Mouse (Mus musculus) spleen, adult 2 months (tissue): ENCODE measurements at regions not wholly inside any gene's neighbourhood (a gene's known extent, or its start where the extent isn't known, plus 50 kb on each side); places are given as distances from the start of the nearest gene placed in this dataset.

Source experiments
- CTCF ChIP-seq: fragments of 200-500 bp; IDR thresholded peaks from 2 replicates; pipeline ENCODE4 v1.5.1; 2011; ENCODE audit warnings: mild to moderate bottlenecking, inconsistent platforms; ENCODE audit not compliant: insufficient read depth, insufficient read length, insufficient replicate concordance; ENCODE audit errors: extremely low read depth
- POLR2A ChIP-seq: fragments of 200-500 bp; IDR thresholded peaks from 2 replicates; pipeline ENCODE4 v1.6.1; 2011; ENCODE audit warnings: low read depth, low read length, inconsistent platforms

- TF ChIP-seq CTCF (no peak), POLR2A (no peak)
Observed at GRCm38 (mm10) chr2:12033518-12034322, 256.0 kb downstream of the Ankrd16 start.
